Mouse (Mus musculus) heart, embryonic 14.5 days (tissue): Measurements from ENCODE around the gene Lhx5. TPM values are rescaled to one million over a fixed set of nuclear protein-coding genes. Genes with fewer than 3 reads are reported as not detected.
A peak's percentile ranks its signal among the peaks of the same experiment; 100 is the strongest.

ENCODE experiments used
- ATAC-seq: fragments of 200-750 bp; cut with Nextera tagmentation; 2 replicates; pipeline ENCODE4 v1.8.0; 2017; ENCODE audit warnings: low read depth, moderate TSS enrichment; ENCODE audit not compliant: insufficient number of reproducible peaks, insufficient read depth, low FRiP score
- H3K27ac ChIP-seq, 2 experiments: fragments of 200-500 bp in 1 of 2; fragments of 300-500 bp in 1 of 2; sonication (generic) in 1 of 2; replicated peaks in 1 of 2; 2 replicates each; pipeline ENCODE4 v1.5.1; 2012 to 2014; ENCODE audit warnings: low read depth in 2 of 2, low read length in 2 of 2, control low read depth in 1 of 2, mild to moderate bottlenecking in 1 of 2, mixed read lengths in 1 of 2; ENCODE audit not compliant: control insufficient read depth in 1 of 2, insufficient read depth in 1 of 2
- H3K27me3 ChIP-seq: fragments of 300-500 bp; sonication (generic); 2 replicates; pipeline ENCODE4 v1.6.1; 2014; ENCODE audit warnings: mild to moderate bottlenecking, low read length, control low read depth; ENCODE audit not compliant: control insufficient read depth, insufficient read depth
- H3K36me3 ChIP-seq: fragments of 300-500 bp; sonication (generic); 2 replicates; pipeline ENCODE4 v1.6.1; 2014; ENCODE audit warnings: mild to moderate bottlenecking, control low read depth, low read length, mixed read lengths; ENCODE audit not compliant: control insufficient read depth, insufficient read depth
- H3K4me1 ChIP-seq, 2 experiments: fragments of 200-500 bp in 1 of 2; fragments of 300-500 bp in 1 of 2; sonication (generic) in 1 of 2; 2 replicates each; pipeline ENCODE4 v1.6.1; 2012 to 2014; ENCODE audit warnings: low read length in 2 of 2, control low read depth in 1 of 2, mixed read lengths in 1 of 2; ENCODE audit not compliant: control insufficient read depth in 2 of 2, insufficient read depth in 2 of 2
- H3K4me2 ChIP-seq: fragments of 300-500 bp; sonication (generic); 2 replicates; pipeline ENCODE4 v1.6.1; 2014; ENCODE audit warnings: mild to moderate bottlenecking, low read length
- H3K4me3 ChIP-seq, 2 experiments: fragments of 200-500 bp in 1 of 2; fragments of 300-500 bp in 1 of 2; sonication (generic) in 1 of 2; 2 replicates each; pipeline ENCODE4 v1.5.1; 2012 to 2014; ENCODE audit warnings: low read length in 2 of 2, mild to moderate bottlenecking in 2 of 2, control low read depth in 1 of 2, low read depth in 1 of 2, moderate library complexity in 1 of 2; ENCODE audit not compliant: control insufficient read depth in 1 of 2, insufficient read depth in 1 of 2
- H3K9ac ChIP-seq: fragments of 300-500 bp; sonication (generic); 2 replicates; pipeline ENCODE4 v1.6.1; 2014; ENCODE audit warnings: mild to moderate bottlenecking, low read length
- H3K9me3 ChIP-seq: fragments of 300-500 bp; sonication (generic); 2 replicates; pipeline ENCODE4 v1.6.1; 2016; ENCODE audit warnings: low read length, control low read depth; ENCODE audit not compliant: control insufficient read depth
- WGBS: fragments of 180-500 bp; shearing (Covaris S2); extraction: QIAGEN DNeasy Blood & Tissue Kit; methylation state at CpG from one replicate; pipeline ENCODE4 v1.1.7; 2014; 5-methylcytosine and 5-hydroxymethylcytosine counted together
- polyA plus RNA-seq: library from polyadenylated mRNA; unstranded; fragments of >200 nt; fragmentation: Nextera tagmentation; extraction: Ambion mirVana; gene quantifications from 2 replicates; pipeline ENCODE4 v1.2.1, GENCODE M21; 2014

The Lhx5 gene
- polyA plus RNA-seq, 1 experiment from 2014 or later = not detected

GRCm38 (mm10) chr5:120467026-120467425, 35.5 kb downstream of the Lhx5 start:
- Histone ChIP-seq H3K4me3 (peak overlapping the region; percentile 33 to 49), H3K9me3 (peaks cover 5% of the 10 kb centered on the region; the same call in 1 of the 2 replicates), H3K27ac (peak overlapping the region in 1 of 2 experiments; percentile 50; a peak in 2 of 4 replicates), H3K27me3 (no peaks in the 10 kb centered on the region), H3K4me2 (peak overlapping the region; percentile 58), H3K36me3 (no peaks in the 10 kb centered on the region), H3K9ac (peak overlapping the region; percentile 58), H3K4me1 (peaks cover 3 to 5% of the 10 kb centered on the region in 2 experiments; a peak in 1 of 4 replicates)
- WGBS = 3% methylated on average over 4 of the region's 4 CpGs
- no peak; the same call in 1 of the 2 replicates for ATAC-seq

GRCm38 (mm10) chr5:120468336-120468735, 36.8 kb downstream of the Lhx5 start:
- Histone ChIP-seq H3K4me1 (peaks cover 3 to 5% of the 10 kb centered on the region in 2 experiments; a peak in 1 of 4 replicates), H3K4me3 (no peak overlapping the region), H3K9ac (no peak overlapping the region), H3K27ac (no peak overlapping the region), H3K27me3 (peaks cover 3% of the 10 kb centered on the region; the same call in 1 of the 2 replicates), H3K4me2 (no peak overlapping the region), H3K36me3 (no peaks in the 10 kb centered on the region), H3K9me3 (peaks cover 5% of the 10 kb centered on the region; the same call in 1 of the 2 replicates)
- 68% methylated on average over 5 of the region's 5 CpGs for WGBS
- no peak for ATAC-seq

GRCm38 (mm10) chr5:120468830-120469229, 37.3 kb downstream of the Lhx5 start:
- Histone ChIP-seq H3K27ac (no peak overlapping the region), H3K27me3 (peaks cover 3% of the 10 kb centered on the region; the same call in 1 of the 2 replicates), H3K4me3 (no peak overlapping the region), H3K36me3 (no peaks in the 10 kb centered on the region), H3K9ac (no peak overlapping the region), H3K4me2 (no peak overlapping the region), H3K9me3 (peaks cover 5% of the 10 kb centered on the region; the same call in 1 of the 2 replicates), H3K4me1 (peaks cover 3 to 5% of the 10 kb centered on the region in 2 experiments; a peak in 1 of 4 replicates)
- no peak for ATAC-seq
- 68% methylated on average over 6 of the region's 6 CpGs for WGBS

GRCm38 (mm10) chr5:120471538-120471937, 40.0 kb downstream of the Lhx5 start:
- ATAC-seq = no peak
- 52% methylated on average over 4 of the region's 4 CpGs for WGBS
- peaks cover 6 to 7% of the 10 kb centered on the region in 2 experiments; a peak in 2 of 4 replicates for H3K4me1 ChIP-seq
- no peak overlapping the region for H3K27ac ChIP-seq
- no peak overlapping the region for H3K4me2 ChIP-seq
- no peak overlapping the region for H3K4me3 ChIP-seq
- H3K9me3 ChIP-seq = no peaks in the 10 kb centered on the region
- peaks cover 10% of the 10 kb centered on the region for H3K27me3 ChIP-seq
- H3K36me3 ChIP-seq = no peaks in the 10 kb centered on the region
- H3K9ac ChIP-seq = no peak overlapping the region

- ATAC-seq = no peak
Observed at GRCm38 (mm10) chr5:120472770-120473169, 41.3 kb downstream of the Lhx5 start, which contains the start of gene Sdsl. Sdsl (minus strand) TSS chr5:120472810.

GRCm38 (mm10) chr5:120473361-120473760, 41.9 kb downstream of the Lhx5 start:
- H3K9ac ChIP-seq = no peak overlapping the region
- no peak overlapping the region for H3K4me3 ChIP-seq
- H3K4me1 ChIP-seq = peaks cover 2 to 4% of the 10 kb centered on the region in 2 experiments; a peak in 2 of 4 replicates
- no peaks in the 10 kb centered on the region for H3K9me3 ChIP-seq
- ATAC-seq = no peak
- no peak overlapping the region for H3K27ac ChIP-seq
- H3K27me3 ChIP-seq = peaks cover 10% of the 10 kb centered on the region
- no peaks in the 10 kb centered on the region for H3K36me3 ChIP-seq
- H3K4me2 ChIP-seq = no peak overlapping the region
- 91% methylated on average over 2 of the region's 2 CpGs for WGBS

More at GRCm38 (mm10) chr5:120472770-120473169, 41.3 kb downstream of the Lhx5 start, which contains the start of gene Sdsl:
- Histone ChIP-seq H3K4me2 (no peak within 1 kb of the TSS), H3K4me1 (peaks cover 2 to 4% of the 10 kb centered on the region in 2 experiments; a peak in 2 of 4 replicates), H3K27me3 (peaks cover 10% of the 10 kb centered on the region), H3K36me3 (no peaks in the 10 kb centered on the region), H3K27ac (no peak within 1 kb of the TSS), H3K9ac (no peak within 1 kb of the TSS), H3K9me3 (no peaks in the 10 kb centered on the region), H3K4me3 (no peak within 1 kb of the TSS)
- WGBS = 63% methylated on average over 8 of the region's 8 CpGs

- WGBS = 58% methylated on average over 8 of the region's 8 CpGs
- H3K27ac ChIP-seq = no peak overlapping the region
- no peaks in the 10 kb centered on the region for H3K9me3 ChIP-seq
- ATAC-seq = no peak
- H3K9ac ChIP-seq = 0 out of 2 replicates have a peak overlapping the region, but pooled peaks have one; percentile 8
- no peaks in the 10 kb centered on the region for H3K36me3 ChIP-seq
- H3K27me3 ChIP-seq = peaks cover 10% of the 10 kb centered on the region
- peak overlapping the region; percentile 49 for H3K4me2 ChIP-seq
- H3K4me3 ChIP-seq = no peak overlapping the region
- H3K4me1 ChIP-seq = peaks cover 2 to 4% of the 10 kb centered on the region in 2 experiments; a peak in 2 of 4 replicates
Observed at GRCm38 (mm10) chr5:120475861-120476260, 44.4 kb downstream of the Lhx5 start.
